ENCODE assay signal across 8 mouse cellular contexts in genomic region chr5:135133736-135134405, GRCm38 (mm10). TPM values are rescaled to one million over a fixed set of nuclear protein-coding genes. Genes with fewer than 3 reads are reported as not detected.
DNase-seq lines count a peak whose midpoint lies in the region; ATAC-seq and TF ChIP-seq lines count a peak whose summit lies in the region.

No protein-coding gene starts in this region.

- no peaks in the 10 kb centered on the region for H3K36me3 ChIP-seq in kidney, postnatal 0 days (ENCODE audit: insufficient read depth, low read length)

- no peak overlapping the region for H3K9ac ChIP-seq in kidney, postnatal 0 days (ENCODE audit: low read depth, low read length)

- peak; percentile 70 for ATAC-seq in granulocyte monocyte progenitor cell, adult 5-6 weeks (replicated peaks; ENCODE audit: poor library complexity, severe bottlenecking)
- ATAC-seq in kidney, postnatal 0 days (replicated peaks; ENCODE audit: low FRiP score, low read depth), result peak; percentile 34; the same call in 1 of the 2 replicates

- WGBS in kidney, postnatal 0 days, result 5% methylated on average over 26 of the region's 26 CpGs

- DNase-seq in layer of hippocampus, adult 11-12 months (ENCODE audit: low spot score), result peak; percentile 36
- no peak for DNase-seq in layer of hippocampus, adult 18-20 months (ENCODE audit: low spot score in 2 of 2)
- DNase-seq in kidney, postnatal 0 days (ENCODE audit: low spot score), result peak; percentile 25
- peak; percentile 67 to 76 for DNase-seq in lung, postnatal 4 days
- peak; percentile 61 to 70 for DNase-seq in spleen, adult 18-20 months
- DNase-seq in gastrocnemius, postnatal 4 days (ENCODE audit: low spot score in 2 of 2), result no peak

- H3K27me3 ChIP-seq in kidney, postnatal 0 days (ENCODE audit: insufficient read depth, low read length), result peaks cover 4% of the 10 kb centered on the region

- H3K27ac ChIP-seq in brown adipose tissue, adult 24 weeks (replicated peaks; ENCODE audit: low read depth, low read length), result no peak overlapping the region
- H3K27ac ChIP-seq in kidney, postnatal 0 days, result no peak overlapping the region

- H3K4me2 ChIP-seq in kidney, postnatal 0 days (ENCODE audit: low read length), result peak overlapping the region; percentile 54

- no peaks in the 10 kb centered on the region for H3K9me3 ChIP-seq in kidney, postnatal 0 days (replicated peaks; ENCODE audit: low read length)

- H3K4me3 ChIP-seq in brown adipose tissue, adult 24 weeks (ENCODE audit: insufficient read depth, low read depth, low read length), result 0 out of 2 replicates have a peak overlapping the region, but pooled peaks have one; percentile 5
- peak overlapping the region; percentile 23 for H3K4me3 ChIP-seq in kidney, postnatal 0 days (replicated peaks; ENCODE audit: low read depth, low read length)

- no peak for TF ChIP-seq CTCF in kidney, postnatal 0 days (IDR thresholded peaks at IDR 0.05; ENCODE audit: low read depth)

- H3K4me1 ChIP-seq in brown adipose tissue, adult 24 weeks (ENCODE audit: control insufficient read depth, insufficient read depth, insufficient read length, low read length), result no peaks in the 10 kb centered on the region
- H3K4me1 ChIP-seq in kidney, postnatal 0 days (replicated peaks; ENCODE audit: insufficient read depth, low read length), result no peaks in the 10 kb centered on the region

RNA-seq across cellular contexts. Expression of gene Tbl2, which starts 15.6 kb away (rescaled TPM):
- 10 to 100 TPM; 30.4 to 31.5 TPM for total RNA-seq in layer of hippocampus, adult 18-20 months (2021)
- polyA plus RNA-seq in brown adipose tissue, adult 24 weeks (2012; ENCODE audit: insufficient read depth, insufficient read length, missing spikeins), result 7.5 and 8.2 TPM in 2 replicates
- 14.7 and 19.2 TPM in 2 replicates for total RNA-seq in granulocyte monocyte progenitor cell, adult 5-6 weeks (2014; fragmentation: Nextera tagmentation)
- total RNA-seq in granulocyte monocyte progenitor cell, adult 5-6 weeks (2017), result 19.1 and 23.0 TPM in 2 replicates
- polyA plus RNA-seq in kidney, postnatal 0 days (2015; fragmentation: Nextera tagmentation; extraction: Ambion mirVana), result 14.5 and 17.4 TPM in 2 replicates
- 10 to 100 TPM; 18.3 to 22.2 TPM for total RNA-seq in gastrocnemius, postnatal 4 days (2021)

RNA-seq across cellular contexts. Expression of gene Bcl7b, which starts 34.2 kb away (rescaled TPM):
- 10 to 100 TPM; 57.2 to 58.2 TPM for total RNA-seq in layer of hippocampus, adult 18-20 months (2021)
- polyA plus RNA-seq in brown adipose tissue, adult 24 weeks (2012; ENCODE audit: insufficient read depth, insufficient read length, missing spikeins), result 61.6 and 84.5 TPM in 2 replicates
- 15.8 and 38.5 TPM in 2 replicates for total RNA-seq in granulocyte monocyte progenitor cell, adult 5-6 weeks (2014; fragmentation: Nextera tagmentation)
- total RNA-seq in granulocyte monocyte progenitor cell, adult 5-6 weeks (2017), result 20.7 and 36.9 TPM in 2 replicates
- 58.8 and 65.6 TPM in 2 replicates for polyA plus RNA-seq in kidney, postnatal 0 days (2015; fragmentation: Nextera tagmentation; extraction: Ambion mirVana)
- total RNA-seq in gastrocnemius, postnatal 4 days (2021), result 10 to 100 TPM; 27.3 to 28.0 TPM

RNA-seq across cellular contexts. Expression of gene Mlxipl, which starts 44.2 kb away (rescaled TPM):
- total RNA-seq in layer of hippocampus, adult 18-20 months (2021), result 1 to 10 TPM; 4.7 to 4.9 TPM
- polyA plus RNA-seq in brown adipose tissue, adult 24 weeks (2012; ENCODE audit: insufficient read depth, insufficient read length, missing spikeins), result 174 and 262 TPM in 2 replicates
- total RNA-seq in granulocyte monocyte progenitor cell, adult 5-6 weeks (2014; fragmentation: Nextera tagmentation), result not detected in 2 replicates
- 1.2 TPM in 1 of 2 replicates, not detected in the other for total RNA-seq in granulocyte monocyte progenitor cell, adult 5-6 weeks (2017)
- polyA plus RNA-seq in kidney, postnatal 0 days (2015; fragmentation: Nextera tagmentation; extraction: Ambion mirVana), result 6.5 and 7.8 TPM in 2 replicates
- total RNA-seq in gastrocnemius, postnatal 4 days (2021), result 10 to 100 TPM; 13.8 to 24.6 TPM

RNA-seq across cellular contexts. Expression of gene Baz1b, which starts 53.2 kb away (rescaled TPM):
- 10 to 100 TPM; 81.1 to 81.3 TPM for total RNA-seq in layer of hippocampus, adult 18-20 months (2021)
- 25.5 and 32.8 TPM in 2 replicates for polyA plus RNA-seq in brown adipose tissue, adult 24 weeks (2012; ENCODE audit: insufficient read depth, insufficient read length, missing spikeins)
- 121 and 122 TPM in 2 replicates for total RNA-seq in granulocyte monocyte progenitor cell, adult 5-6 weeks (2014; fragmentation: Nextera tagmentation)
- 140 and 147 TPM in 2 replicates for total RNA-seq in granulocyte monocyte progenitor cell, adult 5-6 weeks (2017)
- 22.6 and 22.9 TPM in 2 replicates for polyA plus RNA-seq in kidney, postnatal 0 days (2015; fragmentation: Nextera tagmentation; extraction: Ambion mirVana)
- total RNA-seq in gastrocnemius, postnatal 4 days (2021), result 10 to 100 TPM; 59.4 to 63.6 TPM

RNA-seq across cellular contexts. Expression of gene Vps37d, which starts 55.8 kb away (rescaled TPM):
- 10 to 100 TPM; 33.3 to 35.3 TPM for total RNA-seq in layer of hippocampus, adult 18-20 months (2021)
- polyA plus RNA-seq in brown adipose tissue, adult 24 weeks (2012; ENCODE audit: insufficient read depth, insufficient read length, missing spikeins), result 1.1 TPM in 1 of 2 replicates, not detected in the other
- total RNA-seq in granulocyte monocyte progenitor cell, adult 5-6 weeks (2014; fragmentation: Nextera tagmentation), result not detected in 2 replicates
- total RNA-seq in granulocyte monocyte progenitor cell, adult 5-6 weeks (2017), result not detected in 2 replicates
- 9.9 and 12.5 TPM in 2 replicates for polyA plus RNA-seq in kidney, postnatal 0 days (2015; fragmentation: Nextera tagmentation; extraction: Ambion mirVana)
- 1 to 10 TPM; 3.2 to 4.1 TPM for total RNA-seq in gastrocnemius, postnatal 4 days (2021)

Comparison
In these comparisons a context has a peak if more than half of its experiments do, and no peak if none do; other contexts are left out.
1. DNase-seq: peak in layer of hippocampus, adult 11-12 months (single experiment), kidney, postnatal 0 days (single experiment), lung, postnatal 4 days (2 of 2) and spleen, adult 18-20 months (2 of 2); none in layer of hippocampus, adult 18-20 months (0 of 2) and gastrocnemius, postnatal 4 days (0 of 2).